Mouse (Mus musculus): ENCODE results near the gene Pik3cg.

GRCm38 (mm10) chr12:32145651-32146050 is 62.8 kb downstream of the Pik3cg start:
- no peak for TF ChIP-seq CTCF (IDR thresholded peaks at IDR 0.05; ENCODE audit: low read depth)
- TF ChIP-seq EP300 (IDR thresholded peaks at IDR 0.05; ENCODE audit: low read depth) = no peak
